ENCODE assay signal across 9 mouse cellular contexts in genomic region chrX:11734505-11735435, GRCm38 (mm10).
A peak's percentile ranks its signal among the peaks of the same experiment; 100 is the strongest.
DNase-seq lines count a peak whose midpoint lies in the region; ATAC-seq and TF ChIP-seq lines count a peak whose summit lies in the region.
"Had no signal": no experiment of that assay in that cellular context is flagged by ENCODE, and none has a peak within 500 bp of the region (broad histone marks: within the 10 kb centered on the region; RNA-seq: fewer than 3 reads in every experiment).

No protein-coding gene starts in this region.

- H3K4me1 ChIP-seq in kidney, adult 2 months (ENCODE audit: control insufficient read depth, insufficient read depth, low read length), result peaks cover 14% of the 10 kb centered on the region; the same call in 1 of the 2 replicates
- H3K4me1 ChIP-seq in hindbrain, embryonic 16.5 days (ENCODE audit: control insufficient read depth, insufficient read depth, low read depth, low read length), result peaks cover 4% of the 10 kb centered on the region; the same call in 1 of the 2 replicates
- H3K4me1 ChIP-seq in neural tube, embryonic 13.5 days (replicated peaks), result peaks cover 15% of the 10 kb centered on the region

- intact Hi-C loops in gastrocnemius, postnatal 36 days (cut with DNase I), result no loop called here

- TF ChIP-seq CTCF in kidney, adult 2 months (conservative IDR thresholded peaks at IDR 0.05; ENCODE audit: insufficient read depth, insufficient read length, low read depth, low read length), result no peak

- H3K9me3 ChIP-seq in hindbrain, embryonic 16.5 days (ENCODE audit: control insufficient read depth, low read length), result no peaks in the 10 kb centered on the region
- no peaks in the 10 kb centered on the region for H3K9me3 ChIP-seq in neural tube, embryonic 13.5 days

- 57% methylated on average over 26 of the region's 27 CpGs for WGBS in kidney, adult 2 months
- WGBS in hindbrain, embryonic 16.5 days, result 26% methylated on average over 27 of the region's 27 CpGs
- WGBS in neural tube, embryonic 13.5 days, result 27% methylated on average over 27 of the region's 27 CpGs

- DNase-seq in kidney, adult 2 months, result peak; percentile 45
- DNase-seq in kidney, postnatal 14 days, result no peak
- peak; percentile 45 for DNase-seq in embryo, embryonic 11 days
- no peak for DNase-seq in gastrocnemius, postnatal 36 days
- DNase-seq in spleen, postnatal 4 days (ENCODE audit: low spot score in 2 of 2), result no peak

- no peak overlapping the region for H3K4me3 ChIP-seq in kidney, adult 2 months (ENCODE audit: insufficient read depth, low read depth, low read length)
- H3K4me3 ChIP-seq in hindbrain, embryonic 16.5 days (ENCODE audit: low read length), result no peak overlapping the region
- H3K4me3 ChIP-seq in neural tube, embryonic 13.5 days, result no peak overlapping the region

- H3K27ac ChIP-seq in kidney, adult 2 months (ENCODE audit: insufficient read depth, low read depth, low read length), result no peak overlapping the region
- no peak overlapping the region; the same call in 1 of the 2 replicates for H3K27ac ChIP-seq in hindbrain, embryonic 16.5 days (ENCODE audit: low read depth, low read length)
- peak overlapping the region; percentile 68 for H3K27ac ChIP-seq in neural tube, embryonic 13.5 days (replicated peaks)
- H3K27ac ChIP-seq: macrophage had no signal

- no peaks in the 10 kb centered on the region for H3K36me3 ChIP-seq in kidney, adult 2 months (ENCODE audit: control insufficient read depth, insufficient read depth, low read length)
- no peaks in the 10 kb centered on the region for H3K36me3 ChIP-seq in hindbrain, embryonic 16.5 days (ENCODE audit: control insufficient read depth, insufficient read depth, low read length)
- H3K36me3 ChIP-seq in neural tube, embryonic 13.5 days, result no peaks in the 10 kb centered on the region

- peak; percentile 66 for ATAC-seq in hindbrain, embryonic 16.5 days
- peak; percentile 71; the same call in 1 of the 2 replicates for ATAC-seq in neural tube, embryonic 13.5 days (ENCODE audit: low read depth)
- no peak for ATAC-seq in activated CD4-positive, CD25-positive, alpha-beta regulatory T cell, adult 4 months

- no peak overlapping the region for H3K9ac ChIP-seq in hindbrain, embryonic 16.5 days (ENCODE audit: low read depth, low read length)
- H3K9ac ChIP-seq in neural tube, embryonic 13.5 days, result no peak overlapping the region

- H3K4me2 ChIP-seq in hindbrain, embryonic 16.5 days (ENCODE audit: low read length), result no peak overlapping the region
- H3K4me2 ChIP-seq in neural tube, embryonic 13.5 days, result no peak overlapping the region

- no peak for TF ChIP-seq POLR2A in kidney, adult 2 months (IDR thresholded peaks at IDR 0.05; ENCODE audit: low read depth, low read length)

- no peaks in the 10 kb centered on the region for H3K27me3 ChIP-seq in kidney, adult 2 months (replicated peaks; ENCODE audit: control insufficient read depth, insufficient read depth, low read length)
- H3K27me3 ChIP-seq in hindbrain, embryonic 16.5 days (replicated peaks; ENCODE audit: control insufficient read depth, insufficient read depth, low read length), result peaks cover 4% of the 10 kb centered on the region
- peaks cover 31% of the 10 kb centered on the region for H3K27me3 ChIP-seq in neural tube, embryonic 13.5 days

Comparison
In these comparisons a context has a peak if more than half of its experiments do, and no peak if none do; other contexts are left out.
1. DNase-seq: peak in kidney, adult 2 months (single experiment) and embryo, embryonic 11 days (single experiment); none in kidney, postnatal 14 days (single experiment), gastrocnemius, postnatal 36 days (0 of 2) and spleen, postnatal 4 days (0 of 2).